Mouse (Mus musculus): ENCODE measurements around the gene Gm2a. TPM values are rescaled to one million over a fixed set of nuclear protein-coding genes. Genes with fewer than 3 reads are reported as not detected.

The Gm2a gene
- total RNA-seq, 2 experiments from 2014 or later, result 8.6 to 9.0 TPM

Other genes with a start within 250 kb of the Gm2a start
- 6.1 and 11.0 TPM in 2 replicates for gene Lyrm7, start 237.2 kb upstream of the Gm2a start, total RNA-seq (2014; fragmentation: Nextera tagmentation)
- 1.9 and 11.9 TPM in 2 replicates for gene Lyrm7, start 237.2 kb upstream of the Gm2a start, total RNA-seq (2017)
- 531 and 641 TPM in 2 replicates for gene Hint1, start 231.7 kb upstream of the Gm2a start, total RNA-seq (2014; fragmentation: Nextera tagmentation)
- 368 and 454 TPM in 2 replicates for gene Hint1, start 231.7 kb upstream of the Gm2a start, total RNA-seq (2017)
- gene Gpx3, start 195.7 kb upstream of the Gm2a start, total RNA-seq (2014; fragmentation: Nextera tagmentation), result 3.2 TPM in 1 of 2 replicates, not detected in the other
- gene Gpx3, start 195.7 kb upstream of the Gm2a start, total RNA-seq (2017), result not detected in 2 replicates
- gene Tnip1, start 135.2 kb upstream of the Gm2a start, total RNA-seq (2014; fragmentation: Nextera tagmentation), result 16.7 and 17.8 TPM in 2 replicates
- 12.5 and 12.8 TPM in 2 replicates for gene Tnip1, start 135.2 kb upstream of the Gm2a start, total RNA-seq (2017)
- 18.3 and 28.5 TPM in 2 replicates for gene Anxa6, start 64.7 kb upstream of the Gm2a start, total RNA-seq (2014; fragmentation: Nextera tagmentation)
- 25.3 and 26.7 TPM in 2 replicates for gene Anxa6, start 64.7 kb upstream of the Gm2a start, total RNA-seq (2017)
- gene Ccdc69, start 20.0 kb upstream of the Gm2a start, total RNA-seq (2014; fragmentation: Nextera tagmentation), result 4.8 and 8.8 TPM in 2 replicates
- 9.6 and 15.9 TPM in 2 replicates for gene Ccdc69, start 20.0 kb upstream of the Gm2a start, total RNA-seq (2017)
- not detected in 2 replicates for gene Slc36a3, start 53.6 kb downstream of the Gm2a start, total RNA-seq (2014; fragmentation: Nextera tagmentation)
- gene Slc36a3, start 53.6 kb downstream of the Gm2a start, total RNA-seq (2017), result not detected in 2 replicates
- gene Slc36a2, start 87.0 kb downstream of the Gm2a start, total RNA-seq (2014; fragmentation: Nextera tagmentation), result not detected in 2 replicates
- gene Slc36a2, start 87.0 kb downstream of the Gm2a start, total RNA-seq (2017), result not detected in 2 replicates
- 6.9 and 9.1 TPM in 2 replicates for gene Slc36a1, start 106.2 kb downstream of the Gm2a start, total RNA-seq (2014; fragmentation: Nextera tagmentation)
- 3.0 and 8.3 TPM in 2 replicates for gene Slc36a1, start 106.2 kb downstream of the Gm2a start, total RNA-seq (2017)
- not detected in 2 replicates for gene Fat2, start 238.4 kb downstream of the Gm2a start, total RNA-seq (2014; fragmentation: Nextera tagmentation)
- gene Fat2, start 238.4 kb downstream of the Gm2a start, total RNA-seq (2017), result not detected in 2 replicates